Mouse (Mus musculus) neural tube, embryonic 10.5 days (tissue): ENCODE results near the gene Pnmal1.

ENCODE experiments used
- DNase-seq: peaks from one replicate; pipeline ENCODE4 v3.0.0-alpha.2; 2017; ENCODE audit warnings: low spot score; ENCODE audit errors: extremely low spot score

Pnmal1 gene

GRCm38 (mm10) chr7:16994400-16994799 lies 34.9 kb downstream of the Pnmal1 start:
- no peak for DNase-seq

GRCm38 (mm10) chr7:16995345-16995744 lies 35.9 kb downstream of the Pnmal1 start:
- DNase-seq: no peak

DNA sequence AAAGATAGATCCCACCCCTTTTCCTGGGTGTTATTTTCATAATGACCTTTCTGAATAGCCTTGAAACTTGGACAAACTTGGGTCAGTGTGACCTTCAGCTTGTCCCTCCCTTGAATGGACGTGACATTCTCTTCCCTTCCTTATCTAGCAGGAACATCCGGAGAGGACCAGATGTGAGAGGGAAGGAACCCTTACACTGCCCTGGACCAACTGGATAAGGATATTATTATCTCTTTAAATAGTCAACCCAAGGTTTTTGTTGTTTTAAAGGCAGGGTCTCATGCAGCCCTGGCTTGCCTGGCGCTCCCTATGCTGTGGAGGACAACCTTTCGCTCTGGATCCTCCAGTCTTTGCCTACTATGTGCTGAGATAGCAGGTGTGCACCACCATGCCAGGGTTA lies 39.8 kb downstream of the Pnmal1 start:
- DNase-seq: no peak

- DNase-seq: peak; percentile 92
These were observed 40.2 kb downstream of the Pnmal1 start for GRCm38 (mm10) chr7:16999650-17000049.

DNA sequence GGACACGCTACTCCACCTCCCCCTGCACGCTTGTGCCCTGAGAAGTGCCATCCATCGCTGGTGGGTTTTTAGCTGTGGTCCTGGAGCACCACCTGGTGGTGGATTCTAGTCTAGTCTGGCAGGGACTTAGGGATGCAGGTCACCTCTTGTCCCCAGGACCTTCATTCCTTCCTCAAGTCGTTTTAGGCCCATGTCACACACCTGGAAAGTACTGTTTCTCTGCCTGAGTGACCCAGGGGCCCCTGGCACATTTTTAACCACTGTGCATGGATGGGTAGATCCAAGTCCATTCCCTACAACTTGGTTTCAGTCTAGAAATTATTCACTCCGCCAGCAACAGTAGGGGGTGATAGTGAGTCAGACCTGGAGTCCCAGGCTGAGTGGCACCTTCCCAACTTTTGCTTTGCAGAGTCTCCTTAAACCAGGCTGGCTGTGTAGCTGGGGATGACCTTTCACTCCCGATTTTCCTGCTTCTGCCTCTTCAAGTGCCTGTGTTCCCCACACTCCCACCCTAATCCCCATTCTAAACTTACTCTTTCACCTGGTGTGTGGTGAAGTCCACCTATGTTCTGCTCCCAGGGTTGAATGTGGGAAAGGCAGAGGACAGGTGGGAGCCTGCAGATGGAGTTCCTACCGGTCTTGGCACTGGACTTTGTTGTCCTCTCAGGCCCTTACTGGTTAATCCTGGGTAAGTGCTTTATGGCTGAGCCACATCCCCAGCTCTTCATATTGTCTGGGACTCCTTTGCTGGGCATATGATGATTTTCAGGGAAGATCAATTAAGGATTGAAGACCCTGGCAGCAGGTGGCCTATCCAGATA lies 43.1 kb downstream of the Pnmal1 start:
- peak; percentile 89 for DNase-seq

DNA sequence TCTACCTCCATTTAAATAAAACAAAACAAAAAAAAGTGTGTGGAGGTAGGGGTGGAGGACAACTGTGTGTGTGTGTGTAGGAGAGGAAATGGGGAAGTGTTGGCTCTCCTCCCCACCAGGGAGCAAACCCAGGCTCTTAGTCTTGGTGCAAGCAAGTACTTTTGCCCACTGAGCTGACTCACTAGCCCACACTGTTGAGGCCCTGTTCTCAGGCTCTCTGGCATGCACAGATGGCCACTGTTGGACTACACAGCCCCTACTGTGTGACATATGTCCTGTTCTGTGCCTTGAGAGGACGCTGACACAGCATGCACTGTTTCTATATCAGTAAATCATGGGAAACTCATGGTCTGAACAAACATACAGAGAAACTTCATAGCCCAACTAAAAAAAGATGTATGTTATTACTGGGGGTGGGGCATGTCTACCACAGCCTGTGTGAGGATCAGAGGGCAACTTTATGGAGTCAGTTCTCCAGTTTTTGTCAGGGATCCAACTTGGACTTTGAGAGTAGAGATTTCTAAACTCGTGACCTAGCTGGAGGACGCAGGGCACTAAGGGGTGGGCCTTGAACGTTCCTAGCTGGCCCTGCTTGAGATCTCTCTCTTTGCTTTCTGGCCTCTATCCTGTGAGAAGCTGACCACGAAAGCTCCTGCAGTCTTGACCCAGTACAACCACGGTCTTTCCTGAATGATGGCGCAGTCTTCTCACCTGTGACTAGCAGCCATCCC lies 43.9 kb downstream of the Pnmal1 start:
- DNase-seq: no peak

DNA sequence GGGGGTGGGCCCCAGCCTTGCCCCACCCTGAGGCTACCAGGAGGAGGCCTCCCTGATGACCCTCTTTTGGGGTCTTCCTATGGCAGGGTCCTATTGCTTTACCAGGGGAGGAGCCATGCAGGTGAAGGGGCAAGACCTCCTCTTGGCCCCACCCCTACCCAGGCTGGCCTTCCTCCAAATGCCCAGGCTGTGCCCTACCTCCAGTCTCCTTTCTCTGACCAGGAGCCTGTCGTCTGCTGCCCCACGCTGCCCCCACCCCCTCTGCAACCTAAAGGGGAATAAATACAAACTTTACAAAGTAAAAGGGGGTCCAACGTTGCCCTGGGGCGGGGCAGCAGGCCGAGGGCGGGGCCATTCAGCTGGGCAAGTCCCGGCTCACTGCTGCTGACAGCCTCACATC lies 45.2 kb downstream of the Pnmal1 start:
- no peak for DNase-seq

GRCm38 (mm10) chr7:17007300-17007699 lies 47.8 kb downstream of the Pnmal1 start:
- DNase-seq: no peak

DNA sequence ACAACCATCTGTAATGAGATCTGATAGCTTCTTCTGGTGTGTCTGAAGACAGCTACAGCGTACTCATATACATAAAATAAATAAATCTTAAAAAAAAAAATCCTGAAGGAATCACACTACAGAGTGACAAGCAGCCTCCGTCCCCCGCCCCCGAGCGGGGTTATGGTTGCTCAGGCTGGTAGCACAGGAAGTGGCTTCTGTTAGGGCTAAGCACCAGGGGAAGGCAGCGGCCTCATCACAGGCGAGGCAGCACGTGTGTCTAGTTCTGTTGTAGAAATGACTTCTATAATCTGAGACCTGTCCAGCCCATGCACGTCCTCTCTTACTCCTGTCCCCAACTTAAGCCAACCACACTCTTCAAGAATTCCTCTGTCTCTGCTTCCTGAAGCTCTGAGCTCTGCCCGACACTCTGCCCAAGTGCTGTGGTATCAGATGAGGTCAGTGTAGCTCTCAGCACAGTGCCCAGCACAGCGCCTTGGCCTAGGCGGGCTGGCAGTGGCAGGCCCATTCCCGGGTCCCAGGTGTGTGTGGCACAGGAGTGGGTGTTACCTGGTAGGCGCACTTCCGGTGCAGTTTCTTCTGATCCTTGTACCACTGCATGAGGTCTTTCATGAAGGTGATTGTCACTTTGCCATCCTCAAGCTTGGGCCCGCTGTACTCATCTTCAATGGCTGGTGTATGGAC lies 50.0 kb downstream of the Pnmal1 start:
- no peak for DNase-seq

DNA sequence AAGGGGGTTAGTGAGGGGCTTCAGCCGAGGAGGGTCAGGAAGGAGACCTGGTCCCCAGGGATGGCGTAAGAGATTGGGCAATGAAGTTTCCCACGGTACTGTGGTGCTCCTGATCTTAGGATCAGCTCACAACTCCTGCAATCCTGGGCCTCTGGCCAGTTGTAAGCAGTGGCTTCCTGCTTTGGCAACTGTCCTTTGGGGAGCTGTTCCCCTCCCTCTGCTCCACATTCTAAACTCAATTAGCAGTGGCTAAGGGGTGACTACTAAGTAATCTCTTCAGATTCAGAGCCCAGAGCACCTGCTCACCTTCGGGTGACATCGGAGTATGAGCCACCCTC lies 50.5 kb downstream of the Pnmal1 start:
- no peak for DNase-seq

- DNase-seq: no peak
These were observed 52.6 kb downstream of the Pnmal1 start for GRCm38 (mm10) chr7:17011909-17012590.
